Mouse (Mus musculus) myocyte (in vitro differentiated cells): ENCODE data around the gene 9630041A04Rik. TPM values are rescaled to one million over a fixed set of nuclear protein-coding genes. Genes with fewer than 3 reads are reported as not detected.
A peak's percentile ranks its signal among the peaks of the same experiment; 100 is the strongest.

Source experiments
- H3K27me3 ChIP-seq: one replicate; pipeline ENCODE4 v1.6.1; 2011; ENCODE audit not compliant: control insufficient read depth, insufficient read depth, insufficient read length
- H3K36me3 ChIP-seq: one replicate; pipeline ENCODE4 v1.6.1; 2011; ENCODE audit not compliant: control insufficient read depth, insufficient read depth
- H3K4me2 ChIP-seq: one replicate; pipeline ENCODE4 v1.6.1; 2011; ENCODE audit warnings: low read depth, control low read depth
- H3K4me3 ChIP-seq: one replicate; pipeline ENCODE4 v1.5.1; 2011; ENCODE audit warnings: mild to moderate bottlenecking, control low read depth, moderate library complexity
- H3K79me2 ChIP-seq: one replicate; pipeline ENCODE4 v1.6.1; 2011; ENCODE audit not compliant: control insufficient read depth, insufficient read depth
- H3ac ChIP-seq: one replicate; pipeline ENCODE4 v1.6.1; 2011; ENCODE audit not compliant: control insufficient read depth, insufficient read length
- CEBPB ChIP-seq: IDR thresholded peaks from 2 replicates; pipeline ENCODE4 v1.6.1; 2011; ENCODE audit warnings: mild to moderate bottlenecking, moderate library complexity; ENCODE audit not compliant: poor library complexity, insufficient read depth, severe bottlenecking
- E2F4 ChIP-seq: IDR thresholded peaks from one replicate; pipeline ENCODE4 v1.6.1; 2011; ENCODE audit warnings: mild to moderate bottlenecking, control low read depth, moderate library complexity; ENCODE audit not compliant: insufficient read depth
- MAX ChIP-seq: IDR thresholded peaks from one replicate; pipeline ENCODE4 v1.6.1; 2011; ENCODE audit warnings: low read depth, mild to moderate bottlenecking, control low read depth
- MYOD1 ChIP-seq, 3 experiments: IDR thresholded peaks; one replicate each; pipeline ENCODE4 v1.6.1; 2011; ENCODE audit warnings: control low read depth in 2 of 3, low read depth in 2 of 3, mild to moderate bottlenecking in 2 of 3, moderate library complexity in 1 of 3; ENCODE audit not compliant: insufficient read length in 2 of 3, control insufficient read depth in 1 of 3
- MYOG ChIP-seq, 3 experiments: IDR thresholded peaks; one replicate each; pipeline ENCODE4 v1.6.1; 2011; ENCODE audit warnings: control low read depth in 2 of 3, low read depth in 2 of 3, mild to moderate bottlenecking in 2 of 3; ENCODE audit not compliant: insufficient read length in 2 of 3, control insufficient read depth in 1 of 3, insufficient read depth in 1 of 3
- POLR2A ChIP-seq: IDR thresholded peaks from one replicate; pipeline ENCODE4 v1.6.1; 2011; ENCODE audit warnings: low read depth, mild to moderate bottlenecking, control low read depth, moderate library complexity; ENCODE audit not compliant: insufficient read length
- POLR2AphosphoS2 ChIP-seq: IDR thresholded peaks from one replicate; pipeline ENCODE4 v1.6.1; 2011; ENCODE audit warnings: low read depth, control low read depth; ENCODE audit not compliant: insufficient read length
- REST ChIP-seq: IDR thresholded peaks from one replicate; pipeline ENCODE4 v1.6.1; 2011; ENCODE audit warnings: mild to moderate bottlenecking, control low read depth, moderate library complexity; ENCODE audit not compliant: insufficient read depth, insufficient read length
- SRF ChIP-seq: IDR thresholded peaks from one replicate; pipeline ENCODE4 v1.6.1; 2011; ENCODE audit warnings: low read depth; ENCODE audit not compliant: control insufficient read depth, insufficient read length
- TCF12 ChIP-seq: IDR thresholded peaks from one replicate; pipeline ENCODE4 v1.6.1; 2011; ENCODE audit warnings: mild to moderate bottlenecking, control low read depth; ENCODE audit not compliant: poor library complexity, insufficient read depth, severe bottlenecking
- TCF3 ChIP-seq: IDR thresholded peaks from one replicate; pipeline ENCODE4 v1.6.1; 2011; ENCODE audit warnings: low read depth, control low read depth; ENCODE audit not compliant: insufficient read length
- USF1 ChIP-seq: IDR thresholded peaks from one replicate; pipeline ENCODE4 v1.6.1; 2011; ENCODE audit warnings: low read depth, mild to moderate bottlenecking, control low read depth, moderate library complexity
- polyA plus RNA-seq: library from polyadenylated mRNA; unstranded; fragments of >200 nt; fragmentation: generic; extraction: Trizol; gene quantifications from one replicate; pipeline ENCODE4 v1.2.1, GENCODE M21; 2012; ENCODE audit warnings: missing spikeins

9630041A04Rik gene
- polyA plus RNA-seq, 1 experiment, result not detected

- H3K36me3 ChIP-seq, result no peaks in the 10 kb centered on the region
- H3K4me3 ChIP-seq, result no peak overlapping the region
- H3K79me2 ChIP-seq, result no peaks in the 10 kb centered on the region
- TF ChIP-seq TCF3, result no peak
- no peak for TF ChIP-seq MAX
- no peak for TF ChIP-seq POLR2AphosphoS2
- TF ChIP-seq REST, result no peak
- no peak for TF ChIP-seq SRF
- TF ChIP-seq USF1, result no peak
- no peak for TF ChIP-seq MYOG (IDR thresholded peaks at IDR 0.05; ENCODE audit: control insufficient read depth in 1 of 3, insufficient read depth in 1 of 3, insufficient read length in 2 of 3, low read depth in 2 of 3)
- no peak for TF ChIP-seq E2F4
- TF ChIP-seq MYOD1 (IDR thresholded peaks at IDR 0.05; ENCODE audit: control insufficient read depth in 1 of 3, insufficient read length in 2 of 3, low read depth in 2 of 3), result no peak
- no peak for TF ChIP-seq CEBPB
- no peak for TF ChIP-seq POLR2A
- no peak for TF ChIP-seq TCF12
- no peaks in the 10 kb centered on the region for H3K27me3 ChIP-seq
- H3ac ChIP-seq, result no peak overlapping the region
- no peak overlapping the region for H3K4me2 ChIP-seq
These were observed 17.7 kb upstream of the 9630041A04Rik start for GRCm38 (mm10) chr9:101843893-101844292.

GRCm38 (mm10) chr9:101845691-101846090 is 15.9 kb upstream of the 9630041A04Rik start:
- no peak overlapping the region for H3ac ChIP-seq
- no peak overlapping the region for H3K4me3 ChIP-seq
- no peaks in the 10 kb centered on the region for H3K27me3 ChIP-seq
- TF ChIP-seq USF1 (peak; percentile 39), SRF (no peak)
- no peaks in the 10 kb centered on the region for H3K79me2 ChIP-seq
- no peak overlapping the region for H3K4me2 ChIP-seq
- no peaks in the 10 kb centered on the region for H3K36me3 ChIP-seq

- H3K4me3 ChIP-seq, result no peak overlapping the region
- H3ac ChIP-seq, result no peak overlapping the region
- H3K4me2 ChIP-seq, result no peak overlapping the region
- TF ChIP-seq MYOG (IDR thresholded peaks at IDR 0.05; ENCODE audit: control insufficient read depth in 1 of 3, insufficient read depth in 1 of 3, insufficient read length in 2 of 3, low read depth in 2 of 3) (no peak), MYOD1 (IDR thresholded peaks at IDR 0.05; ENCODE audit: control insufficient read depth in 1 of 3, insufficient read length in 2 of 3, low read depth in 2 of 3) (no peak), TCF3 (no peak), E2F4 (no peak), MAX (no peak), TCF12 (no peak)
- no peaks in the 10 kb centered on the region for H3K27me3 ChIP-seq
- no peaks in the 10 kb centered on the region for H3K79me2 ChIP-seq
- no peaks in the 10 kb centered on the region for H3K36me3 ChIP-seq
These were observed 932 bp downstream of the 9630041A04Rik start for GRCm38 (mm10) chr9:101862481-101863065.

- no peak overlapping the region for H3K4me3 ChIP-seq
- no peak overlapping the region for H3ac ChIP-seq
- no peaks in the 10 kb centered on the region for H3K27me3 ChIP-seq
- TF ChIP-seq MYOG (IDR thresholded peaks at IDR 0.05; ENCODE audit: control insufficient read depth in 1 of 3, insufficient read depth in 1 of 3, insufficient read length in 2 of 3, low read depth in 2 of 3), result no peak
- TF ChIP-seq MAX, result no peak
- no peak for TF ChIP-seq MYOD1 (IDR thresholded peaks at IDR 0.05; ENCODE audit: control insufficient read depth in 1 of 3, insufficient read length in 2 of 3, low read depth in 2 of 3)
- no peak for TF ChIP-seq SRF
- no peak for TF ChIP-seq TCF12
- TF ChIP-seq CEBPB, result no peak
- no peak for TF ChIP-seq REST
- TF ChIP-seq POLR2A, result no peak
- TF ChIP-seq USF1, result no peak
- TF ChIP-seq POLR2AphosphoS2, result no peak
- no peak for TF ChIP-seq TCF3
- TF ChIP-seq E2F4, result no peak
- no peaks in the 10 kb centered on the region for H3K79me2 ChIP-seq
- no peak overlapping the region for H3K4me2 ChIP-seq
- H3K36me3 ChIP-seq, result no peaks in the 10 kb centered on the region
These were observed 1.5 kb downstream of the 9630041A04Rik start for GRCm38 (mm10) chr9:101863130-101863529.

- Histone ChIP-seq H3ac (no peak overlapping the region), H3K27me3 (no peaks in the 10 kb centered on the region), H3K4me2 (no peak overlapping the region), H3K79me2 (no peaks in the 10 kb centered on the region), H3K4me3 (no peak overlapping the region), H3K36me3 (no peaks in the 10 kb centered on the region)
- TF ChIP-seq SRF (no peak), USF1 (no peak)
These were observed 7.0 kb downstream of the 9630041A04Rik start for GRCm38 (mm10) chr9:101868593-101868992.
